8 mouse cellular contexts compared by ENCODE assay signal in the genomic region with DNA sequence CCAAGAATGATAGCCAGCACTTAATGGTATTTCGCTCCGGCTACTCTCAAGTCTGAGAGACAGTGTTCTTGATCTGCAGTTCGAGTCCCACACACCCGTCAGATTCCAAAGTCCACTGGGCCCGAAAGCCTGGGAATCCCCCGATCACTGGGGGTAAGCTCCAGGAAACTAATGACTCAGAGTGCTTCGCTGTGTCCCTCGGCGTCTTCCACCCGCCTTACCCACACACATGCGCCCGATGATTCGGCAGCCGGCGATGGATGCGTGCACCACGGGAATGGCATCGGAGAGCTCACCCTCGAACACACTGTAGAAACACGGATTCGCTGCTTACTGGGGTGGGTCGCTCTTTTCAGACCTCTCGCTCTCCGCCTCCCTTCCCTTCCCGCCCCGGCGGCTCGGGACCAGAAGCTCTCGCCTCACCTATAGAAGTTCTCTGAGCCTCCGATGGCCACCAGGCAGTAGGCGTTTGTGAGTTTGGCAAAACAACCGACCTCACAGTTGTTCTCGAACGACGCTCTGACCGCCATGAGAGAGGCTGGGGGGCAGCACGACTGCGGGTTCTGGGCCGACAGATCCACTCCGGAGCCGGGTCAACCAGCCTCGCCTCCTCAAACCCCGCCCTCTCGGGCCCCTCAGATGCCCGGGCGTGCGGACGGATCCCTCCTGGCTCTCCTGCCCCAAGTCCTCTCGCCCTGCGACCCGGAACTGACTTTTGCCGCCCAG. TPM values are rescaled to one million over a fixed set of nuclear protein-coding genes. Genes with fewer than 3 reads are reported as not detected.
DNase-seq lines count a peak whose midpoint lies in the region; ATAC-seq and TF ChIP-seq lines count a peak whose summit lies in the region.

No protein-coding gene starts in this region.

- H3K4me1 ChIP-seq in heart, embryonic 13.5 days = peaks cover 22% of the 10 kb centered on the region
- 0 out of 4 replicates have a peak, but pooled peaks cover 0 to 1% of the 10 kb centered on the region in 2 experiments for H3K4me1 ChIP-seq in ES-E14 (ENCODE audit: control insufficient read depth in 2 of 2, insufficient read depth in 2 of 2, low read length in 2 of 2, poor library complexity in 1 of 2)
- peaks cover 19% of the 10 kb centered on the region for H3K4me1 ChIP-seq in embryonic facial prominence, embryonic 13.5 days
- no peaks in the 10 kb centered on the region; the same call in 1 of the 2 replicates for H3K4me1 ChIP-seq in kidney, adult 2 months (ENCODE audit: control insufficient read depth, insufficient read depth, low read length)

- peak overlapping the region; percentile 91 for H3K9ac ChIP-seq in heart, embryonic 13.5 days
- H3K9ac ChIP-seq in ES-E14 (ENCODE audit: insufficient read depth, low read depth, low read length, poor library complexity, severe bottlenecking) = peak overlapping the region; percentile 81
- peak overlapping the region; percentile 89 for H3K9ac ChIP-seq in embryonic facial prominence, embryonic 13.5 days

- 1% methylated on average over 52 of the region's 52 CpGs for WGBS in heart, embryonic 13.5 days
- WGBS in embryonic facial prominence, embryonic 13.5 days = 1% methylated on average over 52 of the region's 52 CpGs
- WGBS in kidney, adult 2 months = 1% methylated on average over 52 of the region's 52 CpGs

- in situ Hi-C loops in ES-E14 (cut with MboI; ENCODE audit: low sequenced_read_pairs in 2 of 2, unreplicated experiment in 2 of 2) = no loop called here

- peaks cover 31% of the 10 kb centered on the region for H3K36me3 ChIP-seq in heart, embryonic 13.5 days
- peaks cover 24% of the 10 kb centered on the region for H3K36me3 ChIP-seq in ES-E14 (ENCODE audit: control insufficient read depth, insufficient read depth, low read length, poor library complexity, severe bottlenecking)
- H3K36me3 ChIP-seq in embryonic facial prominence, embryonic 13.5 days = peaks cover 29% of the 10 kb centered on the region
- H3K36me3 ChIP-seq in kidney, adult 2 months (ENCODE audit: control insufficient read depth, insufficient read depth, low read length) = 0 out of 2 replicates have a peak, but pooled peaks cover 2% of the 10 kb centered on the region

- H3K27me3 ChIP-seq in heart, embryonic 13.5 days (replicated peaks) = no peaks in the 10 kb centered on the region
- no peaks in the 10 kb centered on the region for H3K27me3 ChIP-seq in embryonic facial prominence, embryonic 13.5 days
- no peaks in the 10 kb centered on the region for H3K27me3 ChIP-seq in kidney, adult 2 months (replicated peaks; ENCODE audit: control insufficient read depth, insufficient read depth, low read length)

- H3K9me3 ChIP-seq in heart, embryonic 13.5 days = no peaks in the 10 kb centered on the region
- H3K9me3 ChIP-seq in ES-E14 (ENCODE audit: control insufficient read depth, insufficient read depth, low read depth, low read length) = no peaks in the 10 kb centered on the region
- no peaks in the 10 kb centered on the region for H3K9me3 ChIP-seq in embryonic facial prominence, embryonic 13.5 days

- no peak for ATAC-seq in heart, embryonic 13.5 days (ENCODE audit: extremely low read depth, insufficient number of reproducible peaks, low FRiP score, low TSS enrichment)
- no peak; the same call in 1 of the 2 replicates for ATAC-seq in embryonic facial prominence, embryonic 13.5 days (ENCODE audit: insufficient number of reproducible peaks, insufficient read depth, low FRiP score, low TSS enrichment, low read depth)
- peak; percentile 18; the same call in 1 of the 2 replicates for ATAC-seq in megakaryocyte-erythroid progenitor cell, adult 5-6 weeks (replicated peaks; ENCODE audit: low FRiP score, low TSS enrichment, poor library complexity, severe bottlenecking)

- no peak for DNase-seq in heart, postnatal 25 days (ENCODE audit: low spot score)
- no peak for DNase-seq in ES-E14 (ENCODE audit: low read depth, low spot score)
- peak; percentile 40 for DNase-seq in kidney, adult 2 months
- DNase-seq in right cerebral cortex, postnatal 36 days (ENCODE audit: low spot score in 2 of 2) = no peak
- DNase-seq in thymus, postnatal 36 days = no peak

- H3K27ac ChIP-seq in heart, embryonic 13.5 days (replicated peaks) = peak overlapping the region; percentile 82
- H3K27ac ChIP-seq in ES-E14 (ENCODE audit: insufficient read depth, low read depth, low read length, poor library complexity, severe bottlenecking) = peak overlapping the region; percentile 42; the same call in 1 of the 2 replicates
- H3K27ac ChIP-seq in embryonic facial prominence, embryonic 13.5 days = peak overlapping the region; percentile 88
- peak overlapping the region; percentile 84 for H3K27ac ChIP-seq in kidney, adult 2 months (ENCODE audit: insufficient read depth, low read depth, low read length)

- peak overlapping the region; percentile 84 for H3K4me3 ChIP-seq in heart, embryonic 13.5 days
- H3K4me3 ChIP-seq in ES-E14 (ENCODE audit: insufficient read depth in 1 of 2, low read depth in 1 of 2, low read length in 2 of 2, poor library complexity in 1 of 2, severe bottlenecking in 1 of 2) = peak overlapping the region; percentile 81 to 93
- H3K4me3 ChIP-seq in embryonic facial prominence, embryonic 13.5 days = peak overlapping the region; percentile 91
- H3K4me3 ChIP-seq in kidney, adult 2 months (ENCODE audit: insufficient read depth, low read depth, low read length) = peak overlapping the region; percentile 85

- intact Hi-C loops in heart, postnatal 25 days (cut with DNase I) = no loop called here

- no peak for TF ChIP-seq CTCF in kidney, adult 2 months (conservative IDR thresholded peaks at IDR 0.05; ENCODE audit: insufficient read depth, insufficient read length, low read depth, low read length)

- H3K4me2 ChIP-seq in heart, embryonic 13.5 days = peak overlapping the region; percentile 88
- peak overlapping the region; percentile 92 for H3K4me2 ChIP-seq in embryonic facial prominence, embryonic 13.5 days

- TF ChIP-seq POLR2A in kidney, adult 2 months (IDR thresholded peaks at IDR 0.05; ENCODE audit: low read depth, low read length) = peak; percentile 38

TF ChIP-seq in ES-E14, 5 proteins besides CTCF, POLR2A, EP300 and RAD21:
- TF ChIP-seq ZC3H11A (IDR thresholded peaks at IDR 0.05; ENCODE audit: borderline replicate concordance, low read depth, low read length) (no peak), ZNF384 (IDR thresholded peaks at IDR 0.05; ENCODE audit: low read depth, low read length) (no peak), HCFC1 (IDR thresholded peaks at IDR 0.05; ENCODE audit: borderline replicate concordance, insufficient read depth, low read length) (no peak), CHD2 (IDR thresholded peaks at IDR 0.05; ENCODE audit: low read depth, low read length) (no peak), MAFK (IDR thresholded peaks at IDR 0.05; ENCODE audit: insufficient read depth, low read depth, low read length) (no peak)

RNA-seq across cellular contexts. Expression of a gene that starts 0.7 kb away (rescaled TPM):
- polyA plus RNA-seq in heart, embryonic 13.5 days (2015; fragmentation: Nextera tagmentation; extraction: Ambion mirVana) = 127 and 152 TPM in 2 replicates
- 10 to 100 TPM; 51.1 to 52.0 TPM for total RNA-seq in heart, postnatal 25 days (2021)
- total RNA-seq in ES-E14 (2012; rRNA removed) = 199 and 204 TPM in 2 replicates
- 174 and 201 TPM in 2 replicates for polyA plus RNA-seq in embryonic facial prominence, embryonic 13.5 days (2015; fragmentation: Nextera tagmentation; extraction: Ambion mirVana)
- polyA plus RNA-seq in kidney, adult 2 months (2012; rRNA removed) = 108 and 113 TPM in 2 replicates
- total RNA-seq in megakaryocyte-erythroid progenitor cell, adult 5-6 weeks (2014; fragmentation: Nextera tagmentation) = 234 and 280 TPM in 2 replicates
- 50.6 and 110 TPM in 2 replicates for total RNA-seq in megakaryocyte-erythroid progenitor cell, adult 5-6 weeks (2017)

RNA-seq across cellular contexts. Expression of a gene that starts 6.8 kb away (rescaled TPM):
- polyA plus RNA-seq in heart, embryonic 13.5 days (2015; fragmentation: Nextera tagmentation; extraction: Ambion mirVana) = 10.8 and 12.0 TPM in 2 replicates
- 10 to 100 TPM; 24.8 to 25.7 TPM for total RNA-seq in heart, postnatal 25 days (2021)
- 4.1 and 7.0 TPM in 2 replicates for total RNA-seq in ES-E14 (2012; rRNA removed)
- 16.6 and 17.5 TPM in 2 replicates for polyA plus RNA-seq in embryonic facial prominence, embryonic 13.5 days (2015; fragmentation: Nextera tagmentation; extraction: Ambion mirVana)
- 56.4 and 69.9 TPM in 2 replicates for polyA plus RNA-seq in kidney, adult 2 months (2012; rRNA removed)
- total RNA-seq in megakaryocyte-erythroid progenitor cell, adult 5-6 weeks (2014; fragmentation: Nextera tagmentation) = 9.0 and 9.9 TPM in 2 replicates
- 4.4 and 10.3 TPM in 2 replicates for total RNA-seq in megakaryocyte-erythroid progenitor cell, adult 5-6 weeks (2017)

RNA-seq across cellular contexts. Expression of a gene that starts 8.6 kb away (rescaled TPM):
- 0.06 and 0.09 TPM in 2 replicates for polyA plus RNA-seq in heart, embryonic 13.5 days (2015; fragmentation: Nextera tagmentation; extraction: Ambion mirVana)
- total RNA-seq in heart, postnatal 25 days (2021) = not detected
- 0.13 and 0.21 TPM in 2 replicates for total RNA-seq in ES-E14 (2012; rRNA removed)
- polyA plus RNA-seq in embryonic facial prominence, embryonic 13.5 days (2015; fragmentation: Nextera tagmentation; extraction: Ambion mirVana) = 0.98 and 1.6 TPM in 2 replicates
- polyA plus RNA-seq in kidney, adult 2 months (2012; rRNA removed) = 0.03 TPM in 1 of 2 replicates, not detected in the other
- total RNA-seq in megakaryocyte-erythroid progenitor cell, adult 5-6 weeks (2014; fragmentation: Nextera tagmentation) = not detected in 2 replicates
- total RNA-seq in megakaryocyte-erythroid progenitor cell, adult 5-6 weeks (2017) = not detected in 2 replicates

RNA-seq across cellular contexts. Expression of a gene that starts 50.9 kb away (rescaled TPM):
- 0.04 TPM in 1 of 2 replicates, not detected in the other for polyA plus RNA-seq in heart, embryonic 13.5 days (2015; fragmentation: Nextera tagmentation; extraction: Ambion mirVana)
- total RNA-seq in heart, postnatal 25 days (2021) = under 1 TPM in 1 of 2 experiments, not detected in 1; 0.08 TPM
- 0.76 and 1.3 TPM in 2 replicates for total RNA-seq in ES-E14 (2012; rRNA removed)
- 0.14 and 0.32 TPM in 2 replicates for polyA plus RNA-seq in embryonic facial prominence, embryonic 13.5 days (2015; fragmentation: Nextera tagmentation; extraction: Ambion mirVana)
- polyA plus RNA-seq in kidney, adult 2 months (2012; rRNA removed) = 0.12 and 0.14 TPM in 2 replicates
- total RNA-seq in megakaryocyte-erythroid progenitor cell, adult 5-6 weeks (2014; fragmentation: Nextera tagmentation) = not detected in 2 replicates
- total RNA-seq in megakaryocyte-erythroid progenitor cell, adult 5-6 weeks (2017) = 0.05 TPM in 1 of 2 replicates, not detected in the other
